Mouse (Mus musculus) forebrain, postnatal 0 days (tissue): ENCODE results near the gene Sde2. TPM values are rescaled to one million over a fixed set of nuclear protein-coding genes. Genes with fewer than 3 reads are reported as not detected.
"Not testable (repeated sequence)": the region's sequence is repeated elsewhere in the genome, so short reads cannot be mapped to it uniquely, and the experiment has no call there.

Experiments
- ATAC-seq: fragments of 200-750 bp; cut with Nextera tagmentation; 2 replicates; pipeline ENCODE4 v1.8.0; 2017; ENCODE audit warnings: mild to moderate bottlenecking, moderate library complexity
- DNase-seq: peaks from one replicate; pipeline ENCODE4 v3.0.0-alpha.2; 2015
- H3K27ac ChIP-seq: fragments of 300-500 bp; sonication (generic); 2 replicates; pipeline ENCODE4 v1.5.1; 2014; ENCODE audit warnings: low read depth, mild to moderate bottlenecking, antibody characterized with exemption, low read length, moderate library complexity, mixed read lengths
- H3K27me3 ChIP-seq: fragments of 300-500 bp; sonication (generic); 2 replicates; pipeline ENCODE4 v1.6.1; 2014; ENCODE audit warnings: mild to moderate bottlenecking, low read length, mixed read lengths; ENCODE audit not compliant: insufficient read depth
- H3K36me3 ChIP-seq: fragments of 300-500 bp; sonication (generic); 2 replicates; pipeline ENCODE4 v1.6.1; 2014; ENCODE audit warnings: mild to moderate bottlenecking, moderate library complexity; ENCODE audit not compliant: insufficient read depth
- H3K4me1 ChIP-seq: fragments of 300-500 bp; sonication (generic); 2 replicates; pipeline ENCODE4 v1.6.1; 2014; ENCODE audit warnings: antibody characterized with exemption; ENCODE audit not compliant: insufficient read depth
- H3K4me2 ChIP-seq: fragments of 300-500 bp; sonication (generic); 2 replicates; pipeline ENCODE4 v1.6.1; 2014; ENCODE audit warnings: low read depth, mild to moderate bottlenecking, moderate library complexity
- H3K4me3 ChIP-seq: fragments of 300-500 bp; sonication (generic); 2 replicates; pipeline ENCODE4 v1.5.1; 2014; ENCODE audit warnings: low read depth, low read length, mixed read lengths
- H3K9ac ChIP-seq: fragments of 300-500 bp; sonication (generic); 2 replicates; pipeline ENCODE4 v1.6.1; 2014; ENCODE audit warnings: mild to moderate bottlenecking
- H3K9me3 ChIP-seq: fragments of 300-500 bp; sonication (generic); 2 replicates; pipeline ENCODE4 v1.6.1; 2016; ENCODE audit warnings: low read length
- CTCF ChIP-seq: sonication (generic); IDR thresholded peaks from 2 replicates; pipeline ENCODE4 v1.5.1; 2016; ENCODE audit warnings: antibody characterized with exemption, control low read depth, low read depth
- WGBS: fragments of 180-500 bp; shearing (Covaris S2); extraction: QIAGEN DNeasy Blood & Tissue Kit; methylation state at CpG from one replicate; pipeline ENCODE4 v1.1.7; 2014; 5-methylcytosine and 5-hydroxymethylcytosine counted together
- polyA plus RNA-seq: library from polyadenylated mRNA; unstranded; fragments of >200 nt; fragmentation: Nextera tagmentation; extraction: Ambion mirVana; gene quantifications from 2 replicates; pipeline ENCODE4 v1.2.1, GENCODE M21; 2015
- total RNA-seq: library from RNA; depleted of rRNA; stranded (reverse); fragments of >200 nt; gene quantifications from 2 replicates; pipeline ENCODE4 v1.2.3, GENCODE M21; 2014

Gene Sde2
- total and polyA plus RNA-seq, 2 experiments from 2014 or later: 19.6 to 24.8 TPM

DNA sequence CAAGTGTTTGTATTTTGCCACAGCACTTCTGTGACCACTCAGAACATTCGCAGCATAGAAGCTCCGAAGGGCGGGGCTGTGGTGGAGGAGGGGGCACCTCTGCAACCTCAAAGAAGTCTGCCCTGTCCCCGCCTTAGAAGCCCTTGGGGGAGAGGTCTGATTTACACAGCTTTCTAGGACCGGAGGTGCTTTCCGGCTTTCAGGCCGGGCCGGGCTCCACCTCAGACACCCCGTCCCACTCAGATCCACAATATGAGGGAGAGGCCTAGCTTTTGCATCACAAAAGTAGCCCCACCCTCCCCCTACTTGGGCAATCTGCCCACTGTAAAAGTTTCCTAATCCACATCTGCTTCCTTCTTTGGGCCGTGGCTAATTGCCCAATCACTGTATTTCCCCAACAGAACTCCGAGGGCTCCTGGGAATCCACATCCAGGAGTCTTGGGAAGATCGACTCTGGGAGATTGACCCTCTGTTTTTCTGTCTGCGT lies 37.7 kb downstream of the Sde2 start:
- no peak overlapping the region for H3K27ac ChIP-seq
- no peaks in the 10 kb centered on the region for H3K9me3 ChIP-seq
- no peak overlapping the region for H3K4me3 ChIP-seq
- H3K4me1 ChIP-seq: no peaks in the 10 kb centered on the region
- no peak for DNase-seq
- no peak for TF ChIP-seq CTCF
- ATAC-seq: no peak
- H3K36me3 ChIP-seq: no peaks in the 10 kb centered on the region
- 8% methylated on average over 13 of the region's 13 CpGs for WGBS
- no peaks in the 10 kb centered on the region for H3K27me3 ChIP-seq
- H3K4me2 ChIP-seq: 0 out of 2 replicates have a peak overlapping the region, but pooled peaks have one; percentile 13
- no peak overlapping the region for H3K9ac ChIP-seq

DNA sequence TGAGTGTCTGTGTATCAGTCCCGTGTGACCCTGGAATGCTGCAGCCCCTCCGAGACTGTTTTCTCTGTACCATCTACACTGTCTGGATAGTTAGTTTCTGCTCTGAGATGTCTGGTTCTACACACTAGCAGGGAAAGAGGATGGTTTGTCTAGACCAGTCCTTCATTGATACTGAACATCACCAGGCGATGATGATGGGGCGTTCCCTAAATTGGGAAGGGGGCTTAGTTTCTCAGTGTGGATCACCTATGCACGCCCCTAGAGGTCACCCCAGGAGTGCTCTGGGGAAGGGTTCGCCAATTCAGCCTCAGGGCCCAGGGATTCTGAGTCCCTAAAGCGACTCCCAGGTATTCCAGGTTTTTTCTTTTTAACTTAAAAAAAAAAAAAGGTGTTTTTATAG lies 38.2 kb downstream of the Sde2 start:
- H3K9ac ChIP-seq: no peak overlapping the region
- H3K4me1 ChIP-seq: no peaks in the 10 kb centered on the region
- no peak for TF ChIP-seq CTCF
- H3K27ac ChIP-seq: no peak overlapping the region
- no peak overlapping the region for H3K4me2 ChIP-seq
- H3K27me3 ChIP-seq: no peaks in the 10 kb centered on the region
- DNase-seq (no peak), ATAC-seq (no peak)
- no peaks in the 10 kb centered on the region for H3K9me3 ChIP-seq
- H3K4me3 ChIP-seq: no peak overlapping the region
- 49% methylated on average over 7 of the region's 7 CpGs for WGBS
- no peaks in the 10 kb centered on the region for H3K36me3 ChIP-seq

DNA sequence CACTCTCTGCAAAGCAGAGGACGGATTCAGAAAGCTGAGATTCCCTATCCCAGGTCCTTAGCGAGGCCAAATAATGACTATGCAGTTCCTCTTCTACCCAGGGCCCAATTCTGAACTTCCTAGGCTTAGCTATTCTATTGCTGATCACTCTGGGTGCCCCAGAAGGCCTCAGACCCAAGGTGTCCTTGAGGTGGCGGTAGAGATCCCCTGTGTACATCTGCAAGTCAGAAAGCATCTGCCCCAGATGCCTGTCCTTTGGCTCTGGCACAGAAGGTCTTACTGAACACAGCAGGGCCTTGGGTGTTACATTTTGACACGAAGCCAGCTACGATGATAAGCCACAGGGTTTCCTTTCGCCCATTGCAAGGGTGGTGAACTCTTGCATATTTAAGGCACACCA lies 38.9 kb downstream of the Sde2 start:
- Histone ChIP-seq H3K4me1 (no peaks in the 10 kb centered on the region), H3K4me2 (no peak overlapping the region), H3K36me3 (no peaks in the 10 kb centered on the region), H3K27ac (no peak overlapping the region), H3K9ac (no peak overlapping the region), H3K9me3 (no peaks in the 10 kb centered on the region), H3K4me3 (no peak overlapping the region), H3K27me3 (no peaks in the 10 kb centered on the region)
- DNase-seq (no peak), ATAC-seq (no peak)
- 54% methylated on average over 6 of the region's 6 CpGs for WGBS
- no peak for TF ChIP-seq CTCF

DNA sequence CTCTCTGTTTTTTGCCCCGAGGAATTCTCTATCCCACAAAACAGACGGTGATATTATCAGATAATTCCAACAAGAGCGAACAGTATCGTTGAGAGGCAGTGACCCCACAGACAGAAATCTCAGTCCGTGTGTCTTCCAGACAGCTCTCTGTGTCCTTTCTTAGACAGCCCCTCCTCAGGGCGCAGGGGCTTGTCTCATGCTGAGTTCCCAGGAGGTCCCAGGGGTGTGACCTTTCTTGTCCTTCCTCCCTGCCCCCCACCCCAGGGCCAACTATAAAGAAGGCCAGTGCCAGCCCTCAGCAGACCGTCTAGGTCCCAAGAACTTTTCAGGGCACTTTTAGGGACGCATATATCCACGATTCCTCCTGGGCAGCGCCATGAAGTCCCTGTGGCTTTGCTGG lies 41.9 kb downstream of the Sde2 start, which contains the start of gene Lefty2:
Gene Lefty2, plus strand, starts transcription at position 301 of the 400 bp plus-strand sequence.
- Histone ChIP-seq H3K9ac (no peak within 1 kb of the TSS), H3K27ac (no peak within 1 kb of the TSS), H3K9me3 (no peaks in the 10 kb centered on the region), H3K4me3 (peak within 1 kb of the TSS; percentile 27), H3K27me3 (0 out of 2 replicates have a peak, but pooled peaks cover 3% of the 10 kb centered on the region), H3K4me2 (peak within 1 kb of the TSS; percentile 39), H3K36me3 (no peaks in the 10 kb centered on the region), H3K4me1 (no peaks in the 10 kb centered on the region)
- DNase-seq: no peak
- ATAC-seq: no peak
- TF ChIP-seq CTCF: no peak
- WGBS: 75% methylated on average over 10 of the region's 10 CpGs

DNA sequence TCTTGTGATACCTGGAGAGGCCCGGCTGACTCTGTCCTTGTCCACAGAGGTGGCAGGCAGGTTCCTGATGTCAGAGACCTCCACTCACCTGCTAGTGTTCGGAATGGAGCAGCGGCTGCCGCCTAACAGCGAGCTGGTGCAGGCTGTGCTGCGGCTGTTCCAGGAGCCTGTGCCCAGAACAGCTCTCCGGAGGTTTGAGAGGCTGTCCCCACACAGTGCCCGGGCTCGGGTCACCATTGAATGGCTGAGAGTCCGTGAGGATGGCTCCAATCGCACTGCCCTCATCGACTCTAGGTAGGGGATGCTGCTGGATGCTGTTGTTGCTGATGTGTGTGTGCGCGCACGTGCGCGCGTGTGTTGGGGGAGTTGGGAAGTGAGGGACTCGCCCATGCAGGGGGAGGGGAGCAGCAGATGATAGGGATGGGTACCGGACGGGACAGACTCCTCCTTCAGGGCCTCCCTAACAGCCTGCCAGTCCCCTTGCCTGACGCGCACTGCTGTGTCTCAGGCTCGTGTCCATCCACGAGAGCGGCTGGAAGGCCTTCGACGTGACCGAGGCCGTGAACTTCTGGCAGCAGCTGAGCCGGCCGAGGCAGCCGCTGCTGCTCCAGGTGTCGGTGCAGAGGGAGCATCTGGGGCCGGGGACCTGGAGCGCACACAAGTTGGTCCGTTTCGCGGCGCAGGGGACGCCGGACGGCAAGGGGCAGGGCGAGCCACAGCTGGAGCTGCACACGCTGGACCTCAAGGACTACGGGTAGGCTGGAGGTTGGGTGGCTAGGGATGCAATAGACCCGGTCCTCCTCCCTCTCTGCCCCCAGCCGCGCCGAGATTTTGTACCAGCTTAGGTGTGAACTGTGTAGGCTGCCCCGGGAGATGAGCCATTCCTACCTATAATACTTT lies 43.4 kb downstream of the Sde2 start:
- not testable (repeated sequence) for H3K27me3 ChIP-seq, H3K4me1 ChIP-seq, H3K27ac ChIP-seq, H3K9me3 ChIP-seq, H3K36me3 ChIP-seq
- H3K4me3 ChIP-seq: peak overlapping the region; percentile 27
- WGBS: 5% methylated on average over 42 of the region's 51 CpGs
- peak overlapping the region; percentile 39 for H3K4me2 ChIP-seq
- ATAC-seq: peak; percentile 77
- peak overlapping the region; percentile 43; the same call in 1 of the 2 replicates for H3K9ac ChIP-seq
- DNase-seq: peak; percentile 52

DNA sequence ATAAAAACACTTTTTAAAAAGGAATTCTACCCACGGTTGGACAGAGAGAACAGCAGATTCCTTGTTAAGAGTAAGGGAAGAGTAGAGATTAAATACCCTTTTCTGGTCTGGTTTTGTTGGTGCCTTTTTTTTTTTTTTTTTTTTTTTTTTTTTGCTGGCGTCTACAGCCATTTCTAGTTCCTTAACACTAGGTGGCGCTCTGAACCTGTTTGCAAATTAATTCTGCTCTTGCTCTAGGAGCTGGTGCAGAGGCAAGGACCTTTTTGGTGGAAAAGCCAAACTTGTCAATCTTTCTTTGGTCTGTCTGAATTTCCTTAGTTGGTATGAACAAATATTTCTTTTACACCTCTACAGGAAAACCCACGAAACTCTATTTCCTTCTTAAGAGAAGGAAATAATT lies 50.2 kb downstream of the Sde2 start:
- Histone ChIP-seq H3K9ac (no peak overlapping the region), H3K4me3 (no peak overlapping the region), H3K4me1 (peaks cover 11% of the 10 kb centered on the region), H3K27ac (no peak overlapping the region), H3K9me3 (no peaks in the 10 kb centered on the region), H3K4me2 (no peak overlapping the region), H3K36me3 (peaks cover 4% of the 10 kb centered on the region; the same call in 1 of the 2 replicates), H3K27me3 (no peaks in the 10 kb centered on the region; the same call in 1 of the 2 replicates)
- DNase-seq: peak; percentile 79
- peak; percentile 79 for TF ChIP-seq CTCF
- ATAC-seq: no peak
- WGBS: 1% methylated on average over 4 of the region's 4 CpGs

DNA sequence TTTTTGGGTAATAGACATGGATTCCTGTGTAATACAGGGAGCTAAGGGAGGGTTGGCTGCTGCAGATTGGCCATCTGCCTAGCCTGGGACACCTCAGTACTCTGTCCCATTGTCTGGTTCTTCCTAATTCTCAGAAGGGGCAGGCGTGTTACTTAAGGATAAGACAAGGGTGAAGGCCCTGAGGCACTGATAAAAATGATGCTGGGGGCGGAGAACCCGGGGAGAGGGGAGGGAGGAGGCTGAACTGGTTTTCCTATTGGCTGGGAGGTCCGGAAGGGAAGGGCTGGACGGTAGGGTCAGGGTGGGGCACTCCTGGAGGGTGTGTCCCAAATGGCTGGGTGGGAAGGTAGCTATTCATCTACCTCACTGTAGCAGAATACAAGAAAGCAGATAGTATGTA lies 52.0 kb downstream of the Sde2 start:
- no peak overlapping the region for H3K4me2 ChIP-seq
- ATAC-seq: no peak
- no peak for DNase-seq
- H3K9me3 ChIP-seq: no peaks in the 10 kb centered on the region
- no peaks in the 10 kb centered on the region; the same call in 1 of the 2 replicates for H3K27me3 ChIP-seq
- 48% methylated on average over 5 of the region's 5 CpGs for WGBS
- no peak overlapping the region for H3K9ac ChIP-seq
- H3K4me1 ChIP-seq: peaks cover 11% of the 10 kb centered on the region
- H3K4me3 ChIP-seq: no peak overlapping the region
- TF ChIP-seq CTCF: no peak
- H3K27ac ChIP-seq: no peak overlapping the region
- peaks cover 20% of the 10 kb centered on the region for H3K36me3 ChIP-seq
